Mouse (Mus musculus): Measurements from ENCODE around the gene Traf3ip2. TPM values are rescaled to one million over a fixed set of nuclear protein-coding genes. Genes with fewer than 3 reads are reported as not detected.

Gene Traf3ip2
- total RNA-seq, 2 experiments from 2014 or later = 10.6 to 15.0 TPM

GRCm38 (mm10) chr10:39672547-39673051 lies 59.9 kb downstream of the Traf3ip2 start:
- DNase-seq (ENCODE audit: low spot score in 2 of 2) = no peak

- DNase-seq (ENCODE audit: low spot score in 2 of 2) = no peak
Measured at GRCm38 (mm10) chr10:39674106-39674505, 61.4 kb downstream of the Traf3ip2 start.

GRCm38 (mm10) chr10:39674766-39675165 lies 62.0 kb downstream of the Traf3ip2 start:
- DNase-seq (ENCODE audit: low spot score in 2 of 2) = no peak

GRCm38 (mm10) chr10:39678199-39678791 lies 65.6 kb downstream of the Traf3ip2 start:
- no peak for DNase-seq (ENCODE audit: low spot score in 2 of 2)

- DNase-seq (ENCODE audit: low spot score in 2 of 2) = no peak
Measured at GRCm38 (mm10) chr10:39681014-39681413, 68.3 kb downstream of the Traf3ip2 start.

- DNase-seq (ENCODE audit: low spot score in 2 of 2) = no peak
Measured at GRCm38 (mm10) chr10:39682556-39682955, 69.8 kb downstream of the Traf3ip2 start.

- no peak for DNase-seq (ENCODE audit: low spot score in 2 of 2)
Measured at GRCm38 (mm10) chr10:39683481-39683880, 70.7 kb downstream of the Traf3ip2 start.

GRCm38 (mm10) chr10:39686811-39687210 lies 74.1 kb downstream of the Traf3ip2 start:
- DNase-seq (ENCODE audit: low spot score in 2 of 2) = no peak

- no peak for DNase-seq (ENCODE audit: low spot score in 2 of 2)
Measured at GRCm38 (mm10) chr10:39687851-39688250, 75.1 kb downstream of the Traf3ip2 start.

GRCm38 (mm10) chr10:39691351-39692064 lies 78.8 kb downstream of the Traf3ip2 start:
- no peak for DNase-seq (ENCODE audit: low spot score in 2 of 2)

GRCm38 (mm10) chr10:39692152-39692551 lies 79.4 kb downstream of the Traf3ip2 start:
- no peak for DNase-seq (ENCODE audit: low spot score in 2 of 2)

Other genes with a start within 250 kb of the Traf3ip2 start
- gene Fyn, start 244.1 kb upstream of the Traf3ip2 start, total RNA-seq (2021) = 10 to 100 TPM; 41.4 to 46.2 TPM
- gene Rev3l, start 119.2 kb downstream of the Traf3ip2 start, total RNA-seq (2021) = 10 to 100 TPM; 12.8 to 19.9 TPM

Data from adrenal gland, adult 18-20 months (tissue).